Mouse (Mus musculus) cerebellum, adult 9-10 months (tissue): ENCODE results near the gene March4.
A peak's percentile ranks its signal among the peaks of the same experiment; 100 is the strongest.

Experiments
- DNase-seq: peaks from one replicate; pipeline ENCODE4 v3.0.0; 2022

March4 gene

DNA sequence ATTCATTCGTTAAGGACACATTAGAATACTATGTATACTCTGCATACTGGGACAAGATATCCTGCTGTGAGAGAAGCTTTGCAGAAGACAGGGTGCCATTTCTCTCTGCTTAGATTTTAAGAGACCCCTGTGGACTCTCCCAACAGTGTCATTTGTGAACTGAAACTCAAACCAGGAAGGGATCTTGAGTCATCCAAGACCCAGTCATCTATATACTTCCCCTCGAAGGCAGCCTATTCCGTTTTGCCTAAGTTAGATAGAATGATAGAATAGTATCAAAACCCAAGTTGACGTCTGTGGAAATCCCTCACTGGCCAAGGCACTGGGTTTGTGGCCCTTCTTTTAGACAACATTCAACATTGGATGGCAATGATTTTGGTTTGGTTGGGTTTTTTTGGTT is 7.5 kb downstream of the March4 start:
- no peak for DNase-seq

DNA sequence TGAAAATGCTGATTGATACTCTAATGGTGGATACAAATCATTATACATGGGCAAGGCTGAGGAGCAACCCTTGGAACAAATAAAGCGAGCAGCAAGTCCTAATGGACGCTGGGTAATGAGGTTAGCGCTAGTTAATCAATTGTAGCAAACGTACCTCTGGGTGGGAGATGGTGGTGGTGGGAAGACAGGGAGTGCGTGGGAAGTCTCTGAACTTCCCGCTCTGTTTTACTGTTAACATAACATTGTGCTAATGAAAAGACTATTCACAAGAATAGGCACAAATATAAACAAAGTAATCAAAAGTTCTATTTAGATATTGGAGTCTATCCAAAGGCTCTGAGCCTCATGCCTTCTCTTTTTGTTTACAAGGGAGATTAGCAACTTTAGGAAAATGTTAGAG is 13.1 kb downstream of the March4 start:
- no peak for DNase-seq

GRCm38 (mm10) chr1:72510778-72511520 is 25.8 kb downstream of the March4 start:
- no peak for DNase-seq

GRCm38 (mm10) chr1:72509551-72509950 is 27.2 kb downstream of the March4 start:
- DNase-seq: no peak

DNA sequence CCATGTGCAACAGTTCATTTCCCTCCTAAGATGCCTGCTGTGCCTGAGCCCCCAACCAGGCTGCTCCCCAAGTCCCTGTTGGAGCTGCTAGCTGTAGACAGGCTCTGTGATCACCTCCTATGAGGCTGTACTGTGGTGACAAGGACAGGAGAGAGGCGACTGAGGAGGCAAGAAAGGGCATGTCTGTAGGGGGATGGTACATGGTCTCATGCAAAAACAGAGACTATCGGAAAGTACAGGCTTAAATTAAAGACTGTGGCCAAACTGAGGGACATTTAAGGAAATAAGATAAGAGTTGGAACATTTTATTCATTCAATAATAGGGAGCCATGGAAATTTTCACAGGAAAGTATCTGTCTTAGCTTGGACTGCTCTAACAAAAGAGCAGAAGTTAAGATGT is 29.1 kb downstream of the March4 start:
- DNase-seq: no peak

DNA sequence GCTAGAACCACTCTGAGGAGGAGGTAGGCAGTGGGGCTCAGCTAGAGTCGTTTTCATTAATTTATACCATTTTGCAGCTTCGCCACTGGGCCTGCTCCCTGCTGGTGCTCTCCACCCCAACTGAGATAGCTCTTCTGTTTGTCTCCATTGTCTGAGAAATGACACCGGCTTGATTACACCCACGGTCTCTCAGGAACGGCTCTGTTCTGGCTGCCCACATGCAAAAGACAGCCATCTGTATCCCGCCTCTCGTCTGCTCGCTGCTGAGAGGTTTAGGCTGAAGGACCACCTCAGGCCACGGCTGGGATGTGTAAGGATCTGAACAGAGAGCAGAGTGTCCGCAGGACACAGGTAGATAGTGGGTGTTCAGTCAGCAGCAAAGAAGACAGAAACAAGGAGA is 30.5 kb downstream of the March4 start:
- no peak for DNase-seq

DNA sequence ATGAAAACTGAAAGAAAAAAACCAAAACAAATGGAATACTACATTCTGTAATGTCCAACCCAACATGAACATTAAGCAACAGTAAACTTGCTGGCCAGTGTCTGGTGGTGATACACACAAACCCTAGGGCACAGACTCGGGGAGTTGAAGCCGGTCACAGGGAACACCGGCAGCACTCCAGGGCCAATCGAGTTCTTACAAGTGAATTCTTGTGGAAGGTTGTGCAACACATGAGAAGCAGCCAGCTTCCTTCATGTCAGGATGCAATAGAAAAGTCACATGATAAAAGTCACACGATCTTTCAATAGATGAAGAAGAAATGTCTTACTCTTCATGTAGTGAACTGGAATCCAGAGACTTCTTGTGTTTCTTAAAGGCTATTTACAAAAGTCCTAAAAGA is 39.1 kb downstream of the March4 start:
- DNase-seq: no peak

- DNase-seq: no peak
These were observed 43.3 kb downstream of the March4 start for GRCm38 (mm10) chr1:72493454-72493853.

- DNase-seq: no peak
These were observed 44.1 kb downstream of the March4 start for GRCm38 (mm10) chr1:72492666-72493065.

DNA sequence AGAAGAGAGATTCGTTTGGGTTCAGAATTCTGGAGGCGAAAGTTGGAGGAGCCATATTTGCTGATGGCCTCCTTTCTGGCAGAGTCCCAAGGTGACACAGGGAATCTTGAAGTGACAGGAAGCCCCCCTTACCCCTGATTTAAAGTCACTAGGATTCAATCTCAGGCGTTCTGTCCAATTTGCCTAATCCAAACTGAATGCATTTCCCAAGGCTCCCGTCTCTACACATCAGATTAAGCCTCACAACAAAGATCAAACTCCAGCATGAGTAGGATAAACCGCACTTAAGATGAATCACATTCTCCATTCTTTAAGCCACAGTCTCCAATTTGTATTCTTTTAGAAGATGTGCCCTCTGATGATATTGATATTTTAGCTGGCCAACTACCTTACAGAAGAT is 45.4 kb downstream of the March4 start:
- DNase-seq: no peak

DNA sequence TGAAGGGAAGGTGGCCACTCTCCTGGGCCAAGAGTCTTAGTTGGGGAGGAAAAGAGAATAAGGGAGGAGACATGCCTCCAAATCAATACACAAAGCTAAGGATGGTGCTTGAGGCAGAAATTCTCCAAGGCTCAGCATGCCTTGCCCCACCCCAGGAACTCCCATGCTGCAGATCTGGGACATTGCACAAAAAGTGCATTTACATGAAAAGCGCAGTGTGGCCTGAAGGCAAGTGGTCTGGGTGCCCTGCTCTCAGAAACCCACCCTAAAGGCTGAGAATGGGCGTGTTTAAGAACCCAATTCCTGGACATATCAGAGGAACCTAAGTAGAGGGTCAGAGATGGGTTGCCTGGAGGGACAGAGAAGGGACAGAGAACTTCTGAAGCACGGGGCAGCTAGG is 45.9 kb downstream of the March4 start:
- DNase-seq: no peak

- no peak for DNase-seq
These were observed 46.5 kb downstream of the March4 start for GRCm38 (mm10) chr1:72490193-72490592.

DNA sequence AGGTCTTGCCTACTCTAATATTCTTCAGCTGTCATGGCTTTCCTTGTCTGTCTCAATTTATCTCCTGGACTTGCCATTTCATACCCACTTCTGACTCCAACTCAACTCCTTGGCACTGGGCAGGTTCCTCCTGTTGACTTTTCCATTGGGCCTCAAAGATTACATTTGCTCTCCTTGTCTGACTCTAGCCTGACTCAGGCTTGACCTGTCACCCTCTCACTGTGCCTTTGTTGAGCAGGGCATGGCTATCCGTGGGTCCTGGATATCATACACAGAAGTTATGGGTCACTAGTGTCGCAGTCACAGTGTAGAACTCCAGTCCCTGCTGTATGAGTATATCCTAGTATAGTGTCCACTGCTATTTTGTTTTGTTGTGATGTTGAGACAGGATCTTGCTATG is 60.1 kb downstream of the March4 start:
- no peak for DNase-seq

DNA sequence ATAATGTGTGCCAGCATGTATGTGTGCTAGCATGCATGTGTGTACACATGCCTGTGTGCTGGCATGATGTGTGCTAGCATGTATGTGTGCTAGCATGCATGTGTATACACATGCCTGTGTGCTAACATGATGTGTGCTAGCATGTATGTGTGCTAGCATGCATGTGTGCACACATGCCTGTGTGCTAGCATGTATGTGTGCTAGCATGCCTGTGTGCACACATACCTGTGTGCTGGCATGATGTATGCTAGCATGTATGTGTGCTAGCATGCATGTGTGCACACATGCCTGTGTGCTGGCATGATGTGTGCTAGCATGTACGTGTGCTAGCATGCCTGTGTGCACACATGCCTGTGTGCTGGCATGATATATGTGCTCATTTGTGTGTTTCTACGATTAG is 67.7 kb downstream of the March4 start:
- DNase-seq: no peak

DNA sequence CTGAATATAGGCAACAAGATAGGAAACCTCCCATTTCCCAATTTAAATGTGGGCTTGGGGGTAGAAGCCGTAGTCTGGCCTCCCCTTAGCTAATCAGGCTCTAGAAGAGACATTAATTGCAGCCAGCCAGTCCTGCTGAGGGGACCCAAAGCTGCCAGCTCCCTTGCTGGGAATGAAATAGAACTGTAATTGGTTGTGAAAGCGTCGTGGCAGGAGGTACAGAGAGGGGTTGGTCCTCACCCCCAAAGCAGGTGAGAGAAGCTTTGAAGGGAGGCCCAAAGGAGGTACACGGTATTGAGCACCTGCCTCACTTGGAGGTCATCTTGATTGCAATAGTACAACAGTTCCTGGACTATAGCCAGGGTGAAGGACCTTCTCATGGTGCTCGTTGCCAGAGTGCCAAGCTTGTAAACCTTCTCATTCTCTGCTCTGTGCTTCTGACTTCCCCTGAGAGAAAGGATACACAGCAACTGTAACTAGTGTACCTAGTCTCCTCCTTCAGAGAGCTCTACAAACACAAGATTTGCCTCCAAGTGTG is 68.2 kb downstream of the March4 start:
- no peak for DNase-seq

DNA sequence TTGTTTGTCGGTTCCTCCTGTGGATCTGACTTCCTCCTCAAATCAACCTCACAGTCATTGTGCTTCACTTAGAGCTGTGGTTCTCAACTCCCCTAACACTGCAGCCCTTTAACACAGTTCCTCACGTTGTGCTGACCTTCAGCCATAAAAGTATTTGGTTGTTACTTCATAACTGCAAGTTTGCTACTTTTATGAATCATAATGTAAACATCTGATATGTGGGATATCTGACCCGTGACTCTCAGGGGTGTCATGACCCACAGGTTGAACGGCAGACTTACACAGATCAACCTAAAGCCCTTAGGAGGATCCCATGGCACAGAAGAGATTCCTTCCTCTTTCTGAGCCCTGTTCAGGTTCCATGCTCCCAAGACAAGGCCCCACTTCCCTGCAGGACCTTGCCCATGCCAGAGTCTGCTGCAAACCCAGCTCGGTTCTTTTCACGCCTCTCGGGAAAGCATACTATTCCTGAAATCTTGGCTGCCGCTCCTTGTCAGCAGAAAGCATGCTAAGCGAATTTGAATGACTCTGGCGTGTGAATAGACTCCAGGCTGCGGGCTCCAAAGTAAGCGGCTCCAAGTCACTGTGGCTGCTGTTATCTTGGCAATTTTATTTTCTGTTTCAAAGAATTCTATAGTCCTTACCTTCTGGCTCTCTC is 71.7 kb downstream of the March4 start:
- no peak for DNase-seq

DNA sequence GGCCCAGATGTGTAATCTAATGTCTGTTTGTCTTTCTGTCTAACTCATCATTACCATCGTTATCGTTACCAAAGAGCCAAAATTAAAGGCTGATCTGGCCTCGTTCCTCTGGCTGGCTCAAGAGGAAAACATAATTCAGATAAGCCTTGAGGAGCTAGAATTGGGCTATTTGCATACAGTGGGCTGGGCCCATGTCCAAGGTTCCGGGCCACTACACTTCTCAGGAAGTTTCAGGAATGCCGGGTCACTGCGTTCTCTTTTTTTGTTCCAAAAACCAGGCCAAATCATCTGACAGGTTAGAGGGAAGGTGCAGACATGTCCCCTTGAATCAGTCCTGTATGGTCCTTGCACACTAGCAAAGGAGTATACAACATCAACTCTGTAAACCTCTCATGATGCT is 74.2 kb downstream of the March4 start:
- no peak for DNase-seq

DNA sequence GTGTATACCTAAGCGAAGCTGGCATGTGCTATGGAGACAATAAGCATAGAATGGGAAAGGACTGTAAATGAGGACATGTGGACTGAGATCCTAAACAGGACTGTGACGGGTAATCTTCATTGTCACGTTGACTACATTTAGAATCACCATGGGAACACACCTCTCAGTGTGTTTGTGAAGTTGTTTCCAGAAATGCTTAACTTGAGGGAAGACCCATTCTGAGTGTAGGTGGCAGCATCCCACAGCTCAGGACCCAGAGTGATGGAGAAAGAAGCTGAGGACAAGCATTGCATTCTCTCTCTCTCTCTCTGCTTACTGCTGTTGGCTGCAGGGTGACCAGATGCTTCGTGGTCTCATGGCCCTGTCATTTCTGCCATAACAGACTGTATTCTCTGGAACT is 79.1 kb downstream of the March4 start:
- no peak for DNase-seq

GRCm38 (mm10) chr1:72455923-72456322 is 80.8 kb downstream of the March4 start:
- DNase-seq: no peak

GRCm38 (mm10) chr1:72454733-72455201 is 82.0 kb downstream of the March4 start:
- no peak for DNase-seq

DNA sequence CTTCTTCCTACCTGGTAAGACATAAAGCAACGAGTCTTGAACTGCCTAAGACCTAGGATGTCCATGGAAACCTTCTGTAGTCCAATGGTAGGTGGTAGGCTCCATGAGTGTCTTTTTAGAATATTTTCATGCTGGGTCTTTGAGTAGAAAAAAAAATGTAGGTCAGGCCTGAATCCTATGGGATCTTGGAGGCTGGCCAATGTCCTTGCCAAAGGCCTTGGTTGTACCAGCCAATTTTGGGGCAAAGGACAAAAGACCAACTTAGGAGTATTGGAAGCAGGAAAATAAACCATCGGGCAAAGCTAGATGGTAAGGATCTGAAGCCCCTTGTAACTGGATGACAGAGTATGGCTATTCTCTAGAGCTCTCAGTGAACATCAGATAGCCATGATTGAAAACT is 83.9 kb downstream of the March4 start:
- DNase-seq: peak; percentile 43

GRCm38 (mm10) chr1:72450790-72451189 is 85.9 kb downstream of the March4 start:
- no peak for DNase-seq

GRCm38 (mm10) chr1:72449752-72450151 is 87.0 kb downstream of the March4 start:
- DNase-seq: no peak

DNA sequence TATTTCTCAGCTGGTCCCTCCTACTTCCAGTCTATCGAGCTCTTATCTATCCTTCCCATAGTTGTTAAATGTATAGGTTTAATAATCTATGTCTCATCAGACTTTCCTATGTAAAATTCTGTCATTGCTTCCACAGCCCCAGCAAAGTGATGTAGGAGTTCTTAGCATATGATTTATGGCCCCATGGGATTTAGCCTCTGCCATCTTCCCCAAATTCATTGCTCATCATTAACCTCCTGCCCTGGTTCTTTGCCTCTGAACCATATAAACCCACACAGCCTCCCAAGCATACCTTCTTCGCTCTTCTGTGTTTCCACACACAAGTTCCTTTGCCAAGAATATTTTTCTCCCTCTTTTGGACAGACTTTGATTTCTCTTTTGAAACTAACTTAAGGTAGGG is 94.0 kb downstream of the March4 start:
- no peak for DNase-seq
